Mouse (Mus musculus): ENCODE results near the gene Zfp456. TPM values are rescaled to one million over a fixed set of nuclear protein-coding genes. Genes with fewer than 3 reads are reported as not detected.

Zfp456 gene
- total RNA-seq, 2 experiments from 2014 or later: 0.52 to 0.59 TPM

DNA sequence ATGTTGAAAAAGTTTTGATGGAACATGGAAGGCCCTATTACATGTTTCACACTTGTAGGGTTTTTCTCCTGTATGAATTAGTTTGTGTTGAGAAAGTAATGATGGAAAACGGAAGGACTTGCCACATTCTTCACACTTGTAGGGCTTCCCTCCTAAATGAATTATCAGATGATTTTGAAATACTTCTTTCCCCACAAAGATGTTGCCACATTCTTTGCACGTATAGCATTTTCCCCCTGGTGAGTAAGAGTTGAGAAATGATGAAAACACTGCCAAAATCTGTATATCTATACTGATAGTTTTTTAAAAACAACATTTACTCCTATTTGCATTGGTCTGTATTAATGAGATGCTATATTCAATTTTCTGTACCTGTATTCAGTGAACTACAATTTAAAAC is 32.2 kb downstream of the Zfp456 start:
- no peak overlapping the region for H3K27ac ChIP-seq
- no peak overlapping the region for H3K4me3 ChIP-seq

DNA sequence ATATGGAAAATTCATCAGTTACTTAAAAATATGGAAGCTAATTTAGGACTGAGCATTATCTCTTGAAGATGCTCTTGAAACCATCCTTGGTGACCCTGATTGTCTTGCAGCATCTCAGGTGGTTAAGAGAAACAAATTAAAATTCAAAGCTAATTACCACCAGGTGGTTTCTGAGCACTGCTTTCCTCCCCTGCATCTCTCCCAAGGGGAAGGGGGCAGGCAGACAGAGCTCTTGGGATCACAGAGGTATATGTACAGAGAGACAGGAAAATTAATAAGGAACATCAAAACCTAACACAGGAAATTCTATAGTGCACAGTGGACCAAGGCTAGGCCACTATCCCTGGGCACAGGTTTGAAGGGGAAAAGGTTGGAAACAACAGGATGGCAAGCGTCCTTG is 42.7 kb downstream of the Zfp456 start:
- peak overlapping the region; percentile 88 for H3K27ac ChIP-seq
- no peak for TF ChIP-seq CTCF (conservative IDR thresholded peaks at IDR 0.05)
- no peak for DNase-seq (ENCODE audit: low spot score in 2 of 2)

More for the DNA sequence above, 32.2 kb downstream of the Zfp456 start:
- DNase-seq (ENCODE audit: low spot score in 2 of 2): no peak
- TF ChIP-seq CTCF (conservative IDR thresholded peaks at IDR 0.05): no peak

GRCm38 (mm10) chr13:67332019-67332724 is 43.4 kb downstream of the Zfp456 start, which contains the start of gene Zfp595:
Gene Zfp595 (minus strand): TSS chr13:67332570.
- H3K27ac ChIP-seq: peak within 1 kb of the TSS; percentile 88
- peak; percentile 74 for TF ChIP-seq CTCF (conservative IDR thresholded peaks at IDR 0.05)
- H3K4me3 ChIP-seq: peak within 1 kb of the TSS; percentile 81
- peak; percentile 82 to 87 for DNase-seq (ENCODE audit: low spot score in 2 of 2)

More for the DNA sequence above, 42.7 kb downstream of the Zfp456 start:
- peak overlapping the region; percentile 81 for H3K4me3 ChIP-seq

Other genes starting within 250 kb of the Zfp456 start
- gene Rsl1, start 202.6 kb downstream of the Zfp456 start, total RNA-seq (2021): 1 to 10 TPM; 4.1 to 6.7 TPM
- 1 to 10 TPM; 2.0 to 3.0 TPM for gene Zfp455, start 181.3 kb downstream of the Zfp456 start, total RNA-seq (2021)
- 10 to 100 TPM; 19.9 to 22.2 TPM for gene Zfp458, start 97.3 kb downstream of the Zfp456 start, total RNA-seq (2021)
- 1 to 10 TPM; 4.0 to 6.5 TPM for gene Zfp457, start 69.3 kb downstream of the Zfp456 start, total RNA-seq (2021)
- 1 to 10 TPM; 3.2 to 4.9 TPM for gene Zfp595, start 43.2 kb downstream of the Zfp456 start, total RNA-seq (2021)
- gene Gm28044, start 15.3 kb downstream of the Zfp456 start, total RNA-seq (2021): under 1 TPM; 0.81 to 0.82 TPM
- gene Zfp953, start 15.2 kb downstream of the Zfp456 start, total RNA-seq (2021): 1 to 10 TPM; 1.0 to 1.2 TPM
- under 1 TPM in 1 of 2 experiments, not detected in 1; 0.72 TPM for gene Gm28041, start 77 bp downstream of the Zfp456 start, total RNA-seq (2021)
- 1 to 10 TPM; 3.5 to 4.0 TPM for gene Zfp429, start 24.0 kb upstream of the Zfp456 start, total RNA-seq (2021)
- 1 to 10 TPM; 1.8 to 2.8 TPM for gene Zfp459, start 45.6 kb upstream of the Zfp456 start, total RNA-seq (2021)
- 10 to 100 TPM; 11.8 TPM for gene Zfp874a, start 75.8 kb upstream of the Zfp456 start, total RNA-seq (2021)
- 10 to 100 TPM; 15.1 to 15.7 TPM for gene Zfp874b, start 108.4 kb upstream of the Zfp456 start, total RNA-seq (2021)
- 1 to 10 TPM; 9.2 to 9.3 TPM for gene Zfp58, start 124.7 kb upstream of the Zfp456 start, total RNA-seq (2021)
- 1 to 10 TPM in 1 of 2 experiments, not detected in 1; 1.5 TPM for gene Gm26965, start 150.3 kb upstream of the Zfp456 start, total RNA-seq (2021)
- 10 to 100 TPM; 19.8 to 23.4 TPM for gene Zfp87, start 150.4 kb upstream of the Zfp456 start, total RNA-seq (2021)
- gene Zfp748, start 178.0 kb upstream of the Zfp456 start, total RNA-seq (2021): 10 to 100 TPM in 1 of 2 experiments, 1 to 10 TPM in 1; 8.5 to 10.8 TPM
- 10 to 100 TPM in 1 of 2 experiments, 1 to 10 TPM in 1; 9.1 to 10.2 TPM for gene Zfp729b, start 233.9 kb upstream of the Zfp456 start, total RNA-seq (2021)